Mouse (Mus musculus) spleen, adult 2 months (tissue): ENCODE measurements around the gene Ppan.

Source experiments
- CTCF ChIP-seq: fragments of 200-500 bp; IDR thresholded peaks from 2 replicates; pipeline ENCODE4 v1.5.1; 2011; ENCODE audit warnings: mild to moderate bottlenecking, inconsistent platforms; ENCODE audit not compliant: insufficient read depth, insufficient read length, insufficient replicate concordance; ENCODE audit errors: extremely low read depth
- POLR2A ChIP-seq: fragments of 200-500 bp; IDR thresholded peaks from 2 replicates; pipeline ENCODE4 v1.6.1; 2011; ENCODE audit warnings: low read depth, low read length, inconsistent platforms

DNA sequence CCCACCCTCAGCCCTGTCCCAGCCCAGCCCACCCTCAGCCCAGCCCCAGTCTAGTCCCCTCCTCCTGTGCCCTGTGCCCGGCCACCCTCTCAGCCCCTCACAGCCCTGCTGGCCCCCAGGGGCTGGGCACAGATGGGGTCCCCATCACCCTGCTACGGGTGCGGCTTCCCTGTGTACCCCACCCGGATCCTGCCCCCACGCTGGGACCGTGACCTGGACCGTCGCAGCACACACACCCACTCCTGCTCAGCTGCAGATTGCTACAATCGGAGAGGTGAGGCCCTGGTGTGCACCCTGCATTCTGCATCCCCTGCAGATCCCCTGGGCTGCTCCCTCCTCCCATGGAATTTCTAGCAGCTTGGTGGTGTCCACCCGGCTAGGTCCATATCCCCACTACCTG lies 15.0 kb upstream of the Ppan start:
- TF ChIP-seq CTCF (no peak), POLR2A (no peak)
